8 mouse cellular contexts compared by ENCODE assay signal in the genomic region with DNA sequence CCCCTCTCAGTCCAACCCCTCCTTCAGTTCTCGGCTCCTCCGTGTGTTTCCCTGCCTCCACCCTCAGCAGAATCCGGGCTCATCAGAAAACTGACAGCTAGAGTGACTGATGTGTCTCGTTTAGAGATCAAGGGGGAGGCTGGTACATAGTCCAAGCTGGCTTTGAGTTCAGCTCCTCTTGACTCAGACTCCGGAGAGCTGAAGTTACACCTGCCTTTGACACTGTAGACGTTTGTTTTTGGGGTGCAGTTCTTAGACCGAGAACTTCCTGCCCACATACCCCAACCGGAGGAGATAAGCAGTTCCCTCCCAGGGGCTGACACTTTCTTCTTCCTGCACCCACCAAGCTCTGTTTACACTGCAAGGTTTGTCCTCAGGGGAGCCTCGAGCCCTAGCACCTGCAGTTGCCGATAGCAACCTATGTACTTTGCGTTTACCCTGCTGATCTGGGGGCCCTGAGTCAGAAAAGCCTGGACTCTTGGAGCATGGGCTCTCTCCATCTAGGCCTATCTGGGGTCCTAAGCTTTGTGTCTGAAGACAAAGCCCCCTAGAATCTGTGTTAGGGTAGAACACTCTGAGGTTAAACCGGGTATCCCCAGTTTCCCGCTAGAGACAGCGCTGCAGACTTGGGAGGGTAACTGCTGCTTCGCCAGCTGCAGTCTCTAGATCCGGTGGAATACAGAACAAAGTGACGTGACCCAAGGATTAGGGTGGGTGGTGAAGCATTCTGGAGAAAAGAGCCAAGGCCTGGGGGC. TPM values are rescaled to one million over a fixed set of nuclear protein-coding genes. Genes with fewer than 3 reads are reported as not detected.
DNase-seq lines count a peak whose midpoint lies in the region; ATAC-seq lines count a peak whose summit lies in the region.

No protein-coding gene starts in this region.

- no peaks in the 10 kb centered on the region for H3K9me3 ChIP-seq in erythroblast, embryonic 14.5 days (ENCODE audit: control insufficient read depth, low read length)
- H3K9me3 ChIP-seq in intestine, embryonic 15.5 days = no peaks in the 10 kb centered on the region
- no peaks in the 10 kb centered on the region for H3K9me3 ChIP-seq in neural tube, embryonic 13.5 days

- peak overlapping the region; percentile 87 for H3K4me3 ChIP-seq in erythroblast, embryonic 14.5 days (replicated peaks)
- peak overlapping the region; percentile 76 for H3K4me3 ChIP-seq in intestine, embryonic 15.5 days (replicated peaks)
- H3K4me3 ChIP-seq in neural tube, embryonic 13.5 days = peak overlapping the region; percentile 60

- peak overlapping the region; percentile 67 for H3K9ac ChIP-seq in intestine, embryonic 15.5 days
- H3K9ac ChIP-seq in neural tube, embryonic 13.5 days = peak overlapping the region; percentile 79

- no peaks in the 10 kb centered on the region for H3K27me3 ChIP-seq in erythroblast, embryonic 14.5 days (ENCODE audit: control insufficient read depth)
- H3K27me3 ChIP-seq in intestine, embryonic 15.5 days (replicated peaks) = no peaks in the 10 kb centered on the region
- H3K27me3 ChIP-seq in neural tube, embryonic 13.5 days = peaks cover 22% of the 10 kb centered on the region

- peak overlapping the region; percentile 94 for H3K4me2 ChIP-seq in intestine, embryonic 15.5 days (replicated peaks)
- peak overlapping the region; percentile 83 for H3K4me2 ChIP-seq in neural tube, embryonic 13.5 days

- H3K36me3 ChIP-seq in erythroblast, embryonic 14.5 days (ENCODE audit: control insufficient read depth) = peaks cover 19% of the 10 kb centered on the region
- H3K36me3 ChIP-seq in intestine, embryonic 15.5 days = no peaks in the 10 kb centered on the region
- H3K36me3 ChIP-seq in neural tube, embryonic 13.5 days = no peaks in the 10 kb centered on the region

- peak; percentile 41 to 70 for DNase-seq in heart, adult 18-20 months
- DNase-seq in heart, postnatal 4 days = no peak
- DNase-seq in lung, adult 18-20 months = peak; percentile 33 to 51
- DNase-seq in urinary bladder, postnatal 36 days (ENCODE audit: low spot score in 2 of 2) = no peak
- DNase-seq in gastrocnemius, adult 8-10 months (ENCODE audit: low spot score in 2 of 2) = no peak

- H3K4me1 ChIP-seq in erythroblast, embryonic 14.5 days (ENCODE audit: control insufficient read depth) = peaks cover 84% of the 10 kb centered on the region
- peaks cover 14% of the 10 kb centered on the region for H3K4me1 ChIP-seq in intestine, embryonic 15.5 days (replicated peaks)
- peaks cover 53% of the 10 kb centered on the region for H3K4me1 ChIP-seq in neural tube, embryonic 13.5 days (replicated peaks)

- 4% methylated on average over 17 of the region's 17 CpGs for WGBS in intestine, embryonic 15.5 days
- 4% methylated on average over 17 of the region's 17 CpGs for WGBS in neural tube, embryonic 13.5 days

- peak; percentile 61 for ATAC-seq in intestine, embryonic 15.5 days
- peak; percentile 60 for ATAC-seq in neural tube, embryonic 13.5 days (ENCODE audit: low read depth)

- H3K27ac ChIP-seq in intestine, embryonic 15.5 days = peak overlapping the region; percentile 74
- H3K27ac ChIP-seq in neural tube, embryonic 13.5 days (replicated peaks) = peak overlapping the region; percentile 73

RNA-seq across cellular contexts. Expression of a gene that starts 1.1 kb away (rescaled TPM):
- 100 to 1,000 TPM; 261 to 288 TPM for total RNA-seq in heart, adult 18-20 months (2021)
- total RNA-seq in heart, postnatal 4 days (2021) = 10 to 100 TPM; 26.7 to 27.3 TPM
- polyA plus RNA-seq in erythroblast, embryonic 14.5 days (2012) = 1.8 and 2.1 TPM in 2 replicates
- polyA plus RNA-seq in intestine, embryonic 15.5 days (2015; fragmentation: Nextera tagmentation; extraction: Ambion mirVana) = 20.4 and 24.6 TPM in 2 replicates
- 17.7 and 18.4 TPM in 2 replicates for polyA plus RNA-seq in neural tube, embryonic 13.5 days (2015; fragmentation: Nextera tagmentation; extraction: Ambion mirVana)
- 10 to 100 TPM; 16.1 to 25.1 (median 18.9) TPM for total RNA-seq in gastrocnemius, adult 8-10 months (2022)

RNA-seq across cellular contexts. Expression of a gene that starts 21.9 kb away (rescaled TPM):
- total RNA-seq in heart, adult 18-20 months (2021) = under 1 TPM in 1 of 2 experiments, not detected in 1; 0.10 TPM
- not detected for total RNA-seq in heart, postnatal 4 days (2021)
- not detected in 2 replicates for polyA plus RNA-seq in erythroblast, embryonic 14.5 days (2012)
- not detected in 2 replicates for polyA plus RNA-seq in intestine, embryonic 15.5 days (2015; fragmentation: Nextera tagmentation; extraction: Ambion mirVana)
- polyA plus RNA-seq in neural tube, embryonic 13.5 days (2015; fragmentation: Nextera tagmentation; extraction: Ambion mirVana) = 0.13 and 0.15 TPM in 2 replicates
- total RNA-seq in gastrocnemius, adult 8-10 months (2022) = not detected

RNA-seq across cellular contexts. Expression of a gene that starts 58.9 kb away (rescaled TPM):
- 10 to 100 TPM; 62.2 to 67.1 TPM for total RNA-seq in heart, adult 18-20 months (2021)
- 10 to 100 TPM; 33.5 to 37.6 TPM for total RNA-seq in heart, postnatal 4 days (2021)
- 3.2 and 3.3 TPM in 2 replicates for polyA plus RNA-seq in erythroblast, embryonic 14.5 days (2012)
- polyA plus RNA-seq in intestine, embryonic 15.5 days (2015; fragmentation: Nextera tagmentation; extraction: Ambion mirVana) = 36.3 and 38.7 TPM in 2 replicates
- 44.5 and 46.2 TPM in 2 replicates for polyA plus RNA-seq in neural tube, embryonic 13.5 days (2015; fragmentation: Nextera tagmentation; extraction: Ambion mirVana)
- total RNA-seq in gastrocnemius, adult 8-10 months (2022) = 10 to 100 TPM; 17.2 to 19.3 (median 18.1) TPM

Comparison
In these comparisons a context has a peak if more than half of its experiments do, and no peak if none do; other contexts are left out.
1. DNase-seq: peak in heart, adult 18-20 months (2 of 2) and lung, adult 18-20 months (2 of 2); none in heart, postnatal 4 days (single experiment), urinary bladder, postnatal 36 days (0 of 2) and gastrocnemius, adult 8-10 months (0 of 2).
2. RNA of a gene that starts 1.1 kb away (total RNA-seq): 261 to 288 TPM in heart, adult 18-20 months; 26.7 to 27.3 TPM in heart, postnatal 4 days and 16.1 to 25.1 TPM in gastrocnemius, adult 8-10 months; every median in the first group is over 4 times any median in the second.
3. Peak in every context shown above with its lines, with median percentiles within 50 percentile points of each other: H3K4me3 ChIP-seq.